Mouse (Mus musculus) ES-Bruce4 (cell line): ENCODE measurements around the gene Tmed10. TPM values are rescaled to one million over a fixed set of nuclear protein-coding genes. Genes with fewer than 3 reads are reported as not detected.

Experiments
- H3K27ac ChIP-seq: 2 replicates; pipeline ENCODE4 v1.5.1; 2012; ENCODE audit warnings: low read length, inconsistent platforms; ENCODE audit not compliant: insufficient read depth
- H3K27me3 ChIP-seq: 2 replicates; pipeline ENCODE4 v1.6.1; 2012; ENCODE audit warnings: mild to moderate bottlenecking, low read length, inconsistent platforms; ENCODE audit not compliant: control insufficient read depth, poor library complexity, insufficient read depth, severe bottlenecking
- H3K36me3 ChIP-seq: 2 replicates; pipeline ENCODE4 v1.6.1; 2012; ENCODE audit warnings: inconsistent platforms, mild to moderate bottlenecking, low read length, moderate library complexity; ENCODE audit not compliant: control insufficient read depth, poor library complexity, insufficient read depth, severe bottlenecking
- H3K4me1 ChIP-seq: one replicate; pipeline ENCODE4 v1.8.1; 2011; ENCODE audit warnings: low read length; ENCODE audit not compliant: control insufficient read depth, insufficient read depth
- H3K4me3 ChIP-seq: 2 replicates; pipeline ENCODE4 v1.5.1; 2011; ENCODE audit warnings: low read depth, mild to moderate bottlenecking, low read length
- H3K9ac ChIP-seq: 2 replicates; pipeline ENCODE4 v1.6.1; 2012; ENCODE audit warnings: low read depth, mild to moderate bottlenecking, inconsistent platforms; ENCODE audit not compliant: poor library complexity, severe bottlenecking
- H3K9me3 ChIP-seq: replicated peaks from 2 replicates; pipeline ENCODE4 v1.6.1; 2012; ENCODE audit warnings: mild to moderate bottlenecking, low read length, inconsistent platforms; ENCODE audit not compliant: control insufficient read depth, poor library complexity, insufficient read depth, severe bottlenecking
- CTCF ChIP-seq: IDR thresholded peaks from one replicate; pipeline ENCODE4 v1.8.1; 2011; ENCODE audit warnings: low read depth, low read length
- EP300 ChIP-seq: IDR thresholded peaks from 2 replicates; pipeline ENCODE4 v1.6.1; 2011; ENCODE audit warnings: low read depth, low read length; ENCODE audit not compliant: insufficient read depth
- POLR2A ChIP-seq: IDR thresholded peaks from one replicate; pipeline ENCODE4 v1.8.1; 2011; ENCODE audit warnings: low read length; ENCODE audit not compliant: insufficient read depth
- polyA plus RNA-seq: library from polyadenylated mRNA; stranded (reverse); fragments of >200 nt; gene quantifications from 2 replicates; pipeline ENCODE4 v1.2.4, GENCODE M21; 2011; ENCODE audit warnings: low read depth; ENCODE audit not compliant: missing spikeins, insufficient read depth, insufficient read length

The Tmed10 gene
- polyA plus RNA-seq, 1 experiment, result 174 TPM

GRCm38 (mm10) chr12:85342310-85342709 is 32.3 kb downstream of the Tmed10 start:
- no peak overlapping the region for H3K4me3 ChIP-seq

GRCm38 (mm10) chr12:85341131-85341530 is 33.5 kb downstream of the Tmed10 start:
- TF ChIP-seq CTCF (no peak), EP300 (no peak), POLR2A (no peak)
- no peaks in the 10 kb centered on the region for H3K27me3 ChIP-seq
- peaks cover 1% of the 10 kb centered on the region for H3K4me1 ChIP-seq
- H3K9ac ChIP-seq, result no peak overlapping the region
- no peak overlapping the region for H3K27ac ChIP-seq
- peaks cover 11% of the 10 kb centered on the region; the same call in 1 of the 2 replicates for H3K36me3 ChIP-seq
- 0 out of 2 replicates have a peak, but pooled peaks cover 3% of the 10 kb centered on the region for H3K9me3 ChIP-seq
- no peak overlapping the region for H3K4me3 ChIP-seq

More at GRCm38 (mm10) chr12:85342310-85342709, 32.3 kb downstream of the Tmed10 start:
- TF ChIP-seq CTCF (no peak), POLR2A (no peak), EP300 (no peak)
- peak overlapping the region; percentile 25; the same call in 1 of the 2 replicates for H3K27ac ChIP-seq
- no peaks in the 10 kb centered on the region for H3K27me3 ChIP-seq
- peaks cover 11% of the 10 kb centered on the region; the same call in 1 of the 2 replicates for H3K36me3 ChIP-seq
- 0 out of 2 replicates have a peak, but pooled peaks cover 3% of the 10 kb centered on the region for H3K9me3 ChIP-seq
- H3K9ac ChIP-seq, result no peak overlapping the region
- H3K4me1 ChIP-seq, result peaks cover 1% of the 10 kb centered on the region

DNA sequence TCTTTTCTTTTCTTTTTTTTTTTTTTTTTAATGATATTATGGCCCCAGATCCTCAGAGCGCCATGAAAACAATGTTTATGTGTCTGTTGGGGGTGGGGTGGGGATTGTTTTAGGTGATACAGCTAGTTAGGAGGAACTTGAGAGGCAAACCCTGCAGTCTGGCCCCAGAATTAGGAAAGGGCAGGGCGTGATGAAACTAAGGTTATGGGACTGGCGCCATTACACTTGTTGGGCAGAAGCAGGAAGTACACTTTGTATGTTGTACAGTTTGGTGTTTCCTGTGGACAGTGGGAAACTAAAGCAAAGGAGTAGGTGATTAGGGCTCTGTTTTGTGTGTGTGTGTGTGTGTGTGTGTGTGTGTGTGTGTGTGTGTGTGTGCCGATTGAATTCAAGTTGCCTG is 34.7 kb downstream of the Tmed10 start:
- Histone ChIP-seq H3K27me3 (no peaks in the 10 kb centered on the region), H3K4me1 (peaks cover 1% of the 10 kb centered on the region), H3K36me3 (peaks cover 11% of the 10 kb centered on the region; the same call in 1 of the 2 replicates), H3K9ac (no peak overlapping the region), H3K9me3 (no peaks in the 10 kb centered on the region), H3K4me3 (no peak overlapping the region), H3K27ac (no peak overlapping the region; the same call in 1 of the 2 replicates)
- no peak for TF ChIP-seq EP300
- TF ChIP-seq CTCF, result no peak
- no peak for TF ChIP-seq POLR2A

GRCm38 (mm10) chr12:85339243-85339729 is 35.4 kb downstream of the Tmed10 start, which contains the start of gene Nek9:
Nek9 (minus strand) TSS chr12:85339362.
- no peaks in the 10 kb centered on the region for H3K27me3 ChIP-seq
- no peaks in the 10 kb centered on the region for H3K9me3 ChIP-seq
- H3K9ac ChIP-seq, result peak within 1 kb of the TSS; percentile 97
- peak within 1 kb of the TSS; percentile 81 for H3K4me3 ChIP-seq
- no peak within 1 kb of the TSS; the same call in 1 of the 2 replicates for H3K27ac ChIP-seq
- peaks cover 14% of the 10 kb centered on the region; the same call in 1 of the 2 replicates for H3K36me3 ChIP-seq
- peaks cover under 1% of the 10 kb centered on the region for H3K4me1 ChIP-seq
- no peak for TF ChIP-seq EP300
- no peak for TF ChIP-seq POLR2A
- TF ChIP-seq CTCF, result no peak

DNA sequence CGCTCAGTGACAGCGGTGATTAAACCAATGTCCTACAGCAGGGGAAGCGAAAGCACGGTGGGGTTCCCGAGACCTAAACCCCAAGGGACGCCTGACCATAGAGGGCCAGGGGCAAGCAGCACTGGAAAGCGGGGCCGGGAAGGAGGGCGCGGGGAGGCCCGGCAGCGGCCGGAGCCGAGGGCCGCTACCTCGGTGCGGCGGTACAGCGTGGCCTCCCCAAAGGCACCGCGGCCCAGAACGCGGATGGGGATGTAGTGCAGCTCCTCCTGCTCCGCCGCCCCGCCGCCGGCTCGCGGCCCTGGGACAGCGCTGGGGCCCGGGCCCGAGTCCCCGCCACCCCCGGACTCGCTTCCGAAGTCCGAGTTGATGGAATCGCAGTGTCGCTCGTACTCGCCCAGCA is 35.8 kb downstream of the Tmed10 start:
- Histone ChIP-seq H3K9ac (peak overlapping the region; percentile 97), H3K27me3 (no peaks in the 10 kb centered on the region), H3K27ac (no peak overlapping the region), H3K9me3 (no peaks in the 10 kb centered on the region), H3K36me3 (peaks cover 15% of the 10 kb centered on the region), H3K4me1 (no peaks in the 10 kb centered on the region), H3K4me3 (peak overlapping the region; percentile 81)
- TF ChIP-seq CTCF, result no peak
- TF ChIP-seq EP300, result no peak

DNA sequence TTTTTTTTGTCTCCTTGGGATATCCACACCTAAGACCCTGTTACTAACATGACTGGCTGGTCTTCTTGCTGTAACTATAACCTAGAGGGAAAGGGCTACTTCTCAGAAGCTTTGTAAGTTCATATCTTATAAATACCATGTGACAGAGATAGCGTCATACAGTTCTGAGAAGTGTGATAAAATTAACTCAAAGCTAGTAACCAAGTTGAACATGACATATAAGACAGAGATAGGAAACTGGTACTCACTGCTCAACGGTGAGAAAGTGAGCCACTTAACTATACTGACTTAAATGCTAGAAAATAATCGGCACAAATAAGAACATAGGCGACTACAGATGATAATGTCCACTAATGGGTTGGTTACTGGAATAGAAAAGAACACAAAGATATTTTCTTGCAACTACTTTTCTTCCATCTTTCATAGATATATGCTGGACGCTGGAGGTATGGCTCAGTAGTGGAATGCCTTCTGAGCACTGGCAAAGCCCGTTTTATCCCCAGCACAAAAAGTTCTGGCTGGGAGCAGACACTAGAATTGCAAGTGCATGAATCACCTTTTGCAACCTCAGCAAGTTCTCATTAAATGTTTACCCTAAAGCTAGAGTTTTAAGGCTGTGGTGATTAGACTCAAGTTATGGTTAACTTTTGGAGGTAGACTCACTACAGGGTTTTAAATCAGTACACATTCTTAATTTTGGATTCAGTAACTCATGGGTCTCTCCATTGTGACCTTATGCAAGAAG is 36.9 kb downstream of the Tmed10 start:
- Histone ChIP-seq H3K27me3 (no peaks in the 10 kb centered on the region), H3K27ac (no peak overlapping the region), H3K9me3 (no peaks in the 10 kb centered on the region), H3K4me1 (no peaks in the 10 kb centered on the region), H3K9ac (peak overlapping the region; percentile 97; the same call in 1 of the 2 replicates), H3K4me3 (no peak overlapping the region), H3K36me3 (peaks cover 14% of the 10 kb centered on the region)
- TF ChIP-seq EP300 (no peak), CTCF (no peak), POLR2A (no peak)
